10 mouse cellular contexts compared by ENCODE assay signal in the genomic region with DNA sequence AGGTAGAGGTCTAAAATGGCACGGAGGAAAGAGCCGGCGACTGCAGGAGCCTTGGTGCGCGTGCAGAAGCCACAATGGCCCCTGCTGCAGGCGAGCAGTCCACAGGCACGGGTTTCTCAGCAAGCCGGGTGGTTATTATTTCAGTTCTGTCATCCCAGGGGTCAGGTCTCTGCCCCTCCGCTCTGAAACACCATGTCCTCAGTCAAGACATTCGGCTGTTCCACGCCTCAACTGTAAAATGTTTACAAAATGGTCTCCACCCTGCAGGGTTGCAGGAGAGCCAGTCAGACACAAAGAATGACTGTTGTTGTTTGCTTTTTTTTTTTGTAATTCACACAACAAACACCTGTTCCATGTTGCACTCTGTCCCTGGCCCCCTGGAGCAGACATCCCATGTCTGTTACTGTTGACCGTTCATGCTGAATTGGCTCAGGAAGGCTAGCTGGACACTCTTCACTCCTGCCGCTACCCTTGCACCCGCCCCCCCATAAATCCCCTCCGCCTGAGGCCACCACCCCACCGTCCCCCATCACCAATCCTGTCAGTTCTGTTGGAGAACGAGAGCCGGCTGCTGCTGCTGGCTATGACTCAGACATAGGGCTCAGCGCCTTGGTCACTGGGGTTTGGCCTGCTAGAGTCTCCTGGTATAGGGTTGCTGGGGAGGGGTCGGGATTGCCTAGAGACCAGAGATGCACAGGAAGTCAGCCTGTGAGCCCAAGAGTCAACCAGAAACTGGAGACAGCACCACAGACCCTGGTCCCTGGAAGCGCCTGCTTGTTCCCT. TPM values are rescaled to one million over a fixed set of nuclear protein-coding genes. Genes with fewer than 3 reads are reported as not detected.
A peak's percentile ranks its signal among the peaks of the same experiment; 100 is the strongest.
DNase-seq lines count a peak whose midpoint lies in the region; ATAC-seq and TF ChIP-seq lines count a peak whose summit lies in the region.
"Had no signal": no experiment of that assay in that cellular context is flagged by ENCODE, and none has a peak within 500 bp of the region (broad histone marks: within the 10 kb centered on the region; RNA-seq: fewer than 3 reads in every experiment).

No protein-coding gene starts in this region.

- DNase-seq in hindbrain, postnatal 0 days (ENCODE audit: low spot score): no peak
- peak; percentile 56 for DNase-seq in embryonic facial prominence, embryonic 10.5 days (ENCODE audit: low spot score)
- DNase-seq in midbrain, embryonic 14.5 days: peak; percentile 18
- no peak for DNase-seq in gastrocnemius, postnatal 36 days
- no peak for DNase-seq in liver, embryonic 11.5 days (ENCODE audit: low spot score)
- DNase-seq: right cerebral cortex, adult 18-20 months had no signal

- TF ChIP-seq CTCF in hindbrain, postnatal 0 days (IDR thresholded peaks at IDR 0.05; ENCODE audit: low read depth): no peak
- TF ChIP-seq CTCF in intestine, postnatal 0 days (IDR thresholded peaks at IDR 0.05; ENCODE audit: low read depth): no peak

- 33% methylated on average over 21 of the region's 21 CpGs for WGBS in hindbrain, embryonic 12.5 days
- WGBS in hindbrain, postnatal 0 days: 35% methylated on average over 21 of the region's 21 CpGs
- 39% methylated on average over 21 of the region's 21 CpGs for WGBS in embryonic facial prominence, embryonic 10.5 days
- WGBS in intestine, postnatal 0 days: 42% methylated on average over 21 of the region's 21 CpGs
- 36% methylated on average over 21 of the region's 21 CpGs for WGBS in midbrain, embryonic 14.5 days
- WGBS in liver, embryonic 11.5 days: 46% methylated on average over 21 of the region's 21 CpGs

- 0 out of 2 replicates have a peak overlapping the region, but pooled peaks have one; percentile 30 for H3K27ac ChIP-seq in hindbrain, embryonic 12.5 days
- no peak overlapping the region for H3K27ac ChIP-seq in hindbrain, postnatal 0 days
- H3K27ac ChIP-seq in embryonic facial prominence, embryonic 10.5 days (replicated peaks): peak overlapping the region; percentile 68
- no peak overlapping the region; the same call in 1 of the 2 replicates for H3K27ac ChIP-seq in intestine, postnatal 0 days (ENCODE audit: low read depth, low read length)
- H3K27ac ChIP-seq in midbrain, embryonic 14.5 days (replicated peaks; ENCODE audit: low read depth, low read length): 0 out of 2 replicates have a peak overlapping the region, but pooled peaks have one; percentile 13
- H3K27ac ChIP-seq in liver, embryonic 11.5 days (ENCODE audit: low read depth, low read length): no peak overlapping the region

- H3K9ac ChIP-seq in hindbrain, embryonic 12.5 days: peak overlapping the region; percentile 42; the same call in 1 of the 2 replicates
- no peak overlapping the region for H3K9ac ChIP-seq in hindbrain, postnatal 0 days (replicated peaks; ENCODE audit: low read length)
- H3K9ac ChIP-seq in intestine, postnatal 0 days (ENCODE audit: low read depth, low read length): no peak overlapping the region
- H3K9ac ChIP-seq in midbrain, embryonic 14.5 days (replicated peaks; ENCODE audit: low read length): no peak overlapping the region; the same call in 1 of the 2 replicates
- no peak overlapping the region for H3K9ac ChIP-seq in liver, embryonic 11.5 days (ENCODE audit: low read depth, low read length)

- no peak overlapping the region for H3K4me3 ChIP-seq in hindbrain, embryonic 12.5 days
- H3K4me3 ChIP-seq in hindbrain, postnatal 0 days (ENCODE audit: low read length): no peak overlapping the region
- peak overlapping the region; percentile 19; the same call in 1 of the 2 replicates for H3K4me3 ChIP-seq in embryonic facial prominence, embryonic 10.5 days
- H3K4me3 ChIP-seq in intestine, postnatal 0 days (ENCODE audit: low read depth, low read length): no peak overlapping the region
- no peak overlapping the region for H3K4me3 ChIP-seq in midbrain, embryonic 14.5 days (replicated peaks; ENCODE audit: low read depth, low read length)
- no peak overlapping the region for H3K4me3 ChIP-seq in liver, embryonic 11.5 days (ENCODE audit: low read depth, low read length)

- H3K36me3 ChIP-seq in hindbrain, embryonic 12.5 days: no peaks in the 10 kb centered on the region
- H3K36me3 ChIP-seq in hindbrain, postnatal 0 days (ENCODE audit: insufficient read depth, low read length): no peaks in the 10 kb centered on the region
- H3K36me3 ChIP-seq in embryonic facial prominence, embryonic 10.5 days (replicated peaks): peaks cover 4% of the 10 kb centered on the region; the same call in 1 of the 2 replicates
- H3K36me3 ChIP-seq in intestine, postnatal 0 days (ENCODE audit: control insufficient read depth, insufficient read depth): no peaks in the 10 kb centered on the region
- H3K36me3 ChIP-seq in midbrain, embryonic 14.5 days (ENCODE audit: control insufficient read depth, insufficient read depth, low read length): no peaks in the 10 kb centered on the region
- no peaks in the 10 kb centered on the region for H3K36me3 ChIP-seq in liver, embryonic 11.5 days (ENCODE audit: control insufficient read depth, insufficient read depth, low read length)

- peaks cover 61% of the 10 kb centered on the region for H3K4me1 ChIP-seq in hindbrain, embryonic 12.5 days
- peaks cover 28% of the 10 kb centered on the region for H3K4me1 ChIP-seq in hindbrain, postnatal 0 days (ENCODE audit: insufficient read depth, low read length)
- peaks cover 95% of the 10 kb centered on the region for H3K4me1 ChIP-seq in embryonic facial prominence, embryonic 10.5 days
- H3K4me1 ChIP-seq in intestine, postnatal 0 days (replicated peaks; ENCODE audit: control insufficient read depth, insufficient read depth, low read length): peaks cover 7% of the 10 kb centered on the region; the same call in 1 of the 2 replicates
- H3K4me1 ChIP-seq in midbrain, embryonic 14.5 days (ENCODE audit: control insufficient read depth, insufficient read depth, low read length): peaks cover 23% of the 10 kb centered on the region
- H3K4me1 ChIP-seq in liver, embryonic 11.5 days (replicated peaks; ENCODE audit: control insufficient read depth, insufficient read depth, low read length): peaks cover 20% of the 10 kb centered on the region

- H3K27me3 ChIP-seq in hindbrain, embryonic 12.5 days: no peaks in the 10 kb centered on the region
- H3K27me3 ChIP-seq in hindbrain, postnatal 0 days (ENCODE audit: insufficient read depth, low read length): no peaks in the 10 kb centered on the region
- H3K27me3 ChIP-seq in embryonic facial prominence, embryonic 10.5 days (replicated peaks; ENCODE audit: low read depth, poor library complexity, severe bottlenecking): peaks cover 14% of the 10 kb centered on the region
- no peaks in the 10 kb centered on the region for H3K27me3 ChIP-seq in intestine, postnatal 0 days (replicated peaks; ENCODE audit: control insufficient read depth, insufficient read depth, low read length)
- no peaks in the 10 kb centered on the region for H3K27me3 ChIP-seq in midbrain, embryonic 14.5 days (ENCODE audit: control insufficient read depth, insufficient read depth, low read length)
- peaks cover 15% of the 10 kb centered on the region; the same call in 1 of the 2 replicates for H3K27me3 ChIP-seq in liver, embryonic 11.5 days (replicated peaks; ENCODE audit: control insufficient read depth, insufficient read depth, low read length)

- no peaks in the 10 kb centered on the region for H3K9me3 ChIP-seq in hindbrain, embryonic 12.5 days (replicated peaks)
- H3K9me3 ChIP-seq in hindbrain, postnatal 0 days (ENCODE audit: low read length): no peaks in the 10 kb centered on the region
- no peaks in the 10 kb centered on the region for H3K9me3 ChIP-seq in embryonic facial prominence, embryonic 10.5 days
- no peaks in the 10 kb centered on the region for H3K9me3 ChIP-seq in intestine, postnatal 0 days (ENCODE audit: control insufficient read depth)
- no peaks in the 10 kb centered on the region for H3K9me3 ChIP-seq in midbrain, embryonic 14.5 days (ENCODE audit: control insufficient read depth, low read length)
- no peaks in the 10 kb centered on the region for H3K9me3 ChIP-seq in liver, embryonic 11.5 days (ENCODE audit: control insufficient read depth, low read length)

- intact Hi-C loops in gastrocnemius, postnatal 36 days (cut with DNase I): no loop called here

- no peak for ATAC-seq in hindbrain, embryonic 12.5 days (ENCODE audit: low FRiP score)
- ATAC-seq in hindbrain, postnatal 0 days: no peak
- ATAC-seq in intestine, postnatal 0 days: no peak
- no peak for ATAC-seq in midbrain, embryonic 14.5 days (ENCODE audit: low FRiP score, low TSS enrichment)
- ATAC-seq in liver, embryonic 11.5 days (replicated peaks; ENCODE audit: low FRiP score): no peak
- no peak for ATAC-seq in cerebellum, adult (ENCODE audit: insufficient number of reproducible peaks, low FRiP score, low TSS enrichment)
- ATAC-seq: activated CD4-positive, CD25-positive, alpha-beta regulatory T cell, adult 4 months had no signal

- 0 out of 2 replicates have a peak overlapping the region, but pooled peaks have one; percentile 11 for H3K4me2 ChIP-seq in hindbrain, embryonic 12.5 days (replicated peaks)
- H3K4me2 ChIP-seq in hindbrain, postnatal 0 days (ENCODE audit: low read depth, low read length): no peak overlapping the region
- peak overlapping the region; percentile 17; the same call in 1 of the 2 replicates for H3K4me2 ChIP-seq in intestine, postnatal 0 days (replicated peaks; ENCODE audit: low read depth)
- H3K4me2 ChIP-seq in midbrain, embryonic 14.5 days (ENCODE audit: low read length): 0 out of 2 replicates have a peak overlapping the region, but pooled peaks have one; percentile 22
- H3K4me2 ChIP-seq in liver, embryonic 11.5 days: no peak overlapping the region

RNA-seq across cellular contexts. Expression of a gene that starts 33.3 kb away (rescaled TPM):
- 22.4 and 24.0 TPM in 2 replicates for polyA plus RNA-seq in hindbrain, embryonic 12.5 days (2016; fragmentation: Nextera tagmentation; extraction: Ambion mirVana)
- total RNA-seq in hindbrain, postnatal 0 days (2014; rRNA removed): 37.5 and 48.3 TPM in 2 replicates
- polyA plus RNA-seq in hindbrain, postnatal 0 days (2015; fragmentation: Nextera tagmentation; extraction: Ambion mirVana): 12.3 and 13.4 TPM in 2 replicates
- polyA plus RNA-seq in embryonic facial prominence, embryonic 10.5 days (2016; fragmentation: Nextera tagmentation; extraction: Ambion mirVana): 9.9 and 10.2 TPM in 2 replicates
- 6.4 and 7.8 TPM in 2 replicates for polyA plus RNA-seq in intestine, postnatal 0 days (2015; fragmentation: Nextera tagmentation; extraction: Ambion mirVana)
- polyA plus RNA-seq in midbrain, embryonic 14.5 days (2014; fragmentation: Nextera tagmentation; extraction: Ambion mirVana): 28.6 and 29.0 TPM in 2 replicates
- 10 to 100 TPM; 28.9 to 30.8 TPM for total RNA-seq in gastrocnemius, postnatal 36 days (2021)
- polyA plus RNA-seq in liver, embryonic 11.5 days (2014; fragmentation: Nextera tagmentation; extraction: Ambion mirVana): 23.1 and 25.3 TPM in 2 replicates

Comparison
In these comparisons a context has a peak if more than half of its experiments do, and no peak if none do; other contexts are left out.
1. H3K27ac ChIP-seq: peak in hindbrain, embryonic 12.5 days (single experiment), embryonic facial prominence, embryonic 10.5 days (single experiment) and midbrain, embryonic 14.5 days (single experiment); none in hindbrain, postnatal 0 days (single experiment), intestine, postnatal 0 days (single experiment) and liver, embryonic 11.5 days (single experiment).
2. H3K4me2 ChIP-seq: peak in hindbrain, embryonic 12.5 days (single experiment), intestine, postnatal 0 days (single experiment) and midbrain, embryonic 14.5 days (single experiment); none in hindbrain, postnatal 0 days (single experiment) and liver, embryonic 11.5 days (single experiment).
3. DNase-seq: peak in embryonic facial prominence, embryonic 10.5 days (single experiment) and midbrain, embryonic 14.5 days (single experiment); none in hindbrain, postnatal 0 days (single experiment), gastrocnemius, postnatal 36 days (0 of 2) and liver, embryonic 11.5 days (single experiment).